In genomic region chr9:3258396-3259300, GRCm38 (mm10) we compare ENCODE assay signal across 8 mouse cellular contexts.
DNase-seq lines count a peak whose midpoint lies in the region; ATAC-seq and TF ChIP-seq lines count a peak whose summit lies in the region.

No protein-coding gene starts in this region.

- DNase-seq in cerebellum, adult 9-11 months, result no peak
- DNase-seq in adipocyte (ENCODE audit: low spot score), result peak; percentile 100
- DNase-seq in kidney, postnatal 0 days (ENCODE audit: low spot score), result peak; percentile 97
- peak; percentile 96 for DNase-seq in lung, embryonic 14.5 days
- peak; percentile 69 for DNase-seq in ovary, postnatal 14 days (ENCODE audit: low spot score)

- H3K4me3 ChIP-seq in embryonic facial prominence, embryonic 13.5 days, result no peak overlapping the region
- H3K4me3 ChIP-seq in heart, embryonic 14.5 days (ENCODE audit: control insufficient read depth in 1 of 2, insufficient read depth in 1 of 2, low read depth in 1 of 2, low read length in 2 of 2), result no peak overlapping the region
- H3K4me3 ChIP-seq in kidney, postnatal 0 days (replicated peaks; ENCODE audit: low read depth, low read length), result no peak overlapping the region
- no peak overlapping the region for H3K4me3 ChIP-seq in lung, embryonic 14.5 days (ENCODE audit: low read depth, low read length)

- H3K4me2 ChIP-seq in embryonic facial prominence, embryonic 13.5 days, result no peak overlapping the region
- H3K4me2 ChIP-seq in heart, embryonic 14.5 days (ENCODE audit: low read length), result no peak overlapping the region
- H3K4me2 ChIP-seq in kidney, postnatal 0 days (ENCODE audit: low read length), result no peak overlapping the region
- H3K4me2 ChIP-seq in lung, embryonic 14.5 days, result no peak overlapping the region

- 61% methylated on average over 10 of the region's 10 CpGs for WGBS in embryonic facial prominence, embryonic 13.5 days
- 55% methylated on average over 10 of the region's 10 CpGs for WGBS in heart, embryonic 14.5 days
- WGBS in kidney, postnatal 0 days, result 68% methylated on average over 10 of the region's 10 CpGs
- 61% methylated on average over 10 of the region's 10 CpGs for WGBS in lung, embryonic 14.5 days

- no peaks in the 10 kb centered on the region for H3K36me3 ChIP-seq in embryonic facial prominence, embryonic 13.5 days
- no peaks in the 10 kb centered on the region for H3K36me3 ChIP-seq in heart, embryonic 14.5 days (ENCODE audit: control insufficient read depth, insufficient read depth, low read length)
- no peaks in the 10 kb centered on the region for H3K36me3 ChIP-seq in kidney, postnatal 0 days (ENCODE audit: insufficient read depth, low read length)
- H3K36me3 ChIP-seq in lung, embryonic 14.5 days (ENCODE audit: insufficient read depth), result no peaks in the 10 kb centered on the region

- H3K4me1 ChIP-seq in embryonic facial prominence, embryonic 13.5 days, result no peaks in the 10 kb centered on the region
- no peaks in the 10 kb centered on the region for H3K4me1 ChIP-seq in heart, embryonic 14.5 days (ENCODE audit: control insufficient read depth in 2 of 2, insufficient read depth in 2 of 2, low read length in 2 of 2)
- H3K4me1 ChIP-seq in kidney, postnatal 0 days (replicated peaks; ENCODE audit: insufficient read depth, low read length), result no peaks in the 10 kb centered on the region
- no peaks in the 10 kb centered on the region for H3K4me1 ChIP-seq in lung, embryonic 14.5 days (ENCODE audit: insufficient read depth)

- no peak overlapping the region for H3K27ac ChIP-seq in embryonic facial prominence, embryonic 13.5 days
- H3K27ac ChIP-seq in heart, embryonic 14.5 days (replicated peaks in 1 of 2; ENCODE audit: control insufficient read depth in 1 of 2, insufficient read depth in 1 of 2, low read depth in 2 of 2, low read length in 2 of 2), result no peak overlapping the region
- no peak overlapping the region for H3K27ac ChIP-seq in kidney, postnatal 0 days
- H3K27ac ChIP-seq in lung, embryonic 14.5 days (ENCODE audit: low read depth), result no peak overlapping the region

- no peak overlapping the region for H3K9ac ChIP-seq in embryonic facial prominence, embryonic 13.5 days
- H3K9ac ChIP-seq in heart, embryonic 14.5 days (ENCODE audit: low read length), result no peak overlapping the region
- H3K9ac ChIP-seq in kidney, postnatal 0 days (ENCODE audit: low read depth, low read length), result no peak overlapping the region
- H3K9ac ChIP-seq in lung, embryonic 14.5 days, result no peak overlapping the region

- peak; percentile 99 for ATAC-seq in cerebellum, adult (ENCODE audit: insufficient number of reproducible peaks, low FRiP score, low TSS enrichment)
- ATAC-seq in embryonic facial prominence, embryonic 13.5 days (ENCODE audit: insufficient number of reproducible peaks, insufficient read depth, low FRiP score, low TSS enrichment, low read depth), result peak; percentile 100
- ATAC-seq in heart, embryonic 14.5 days (ENCODE audit: insufficient number of reproducible peaks, insufficient read depth, low FRiP score, low read depth), result peak; percentile 100
- ATAC-seq in kidney, postnatal 0 days (replicated peaks; ENCODE audit: low FRiP score, low read depth), result peak; percentile 100
- peak; percentile 100 for ATAC-seq in lung, embryonic 14.5 days (ENCODE audit: insufficient read depth)

- H3K27me3 ChIP-seq in embryonic facial prominence, embryonic 13.5 days, result no peaks in the 10 kb centered on the region
- no peaks in the 10 kb centered on the region for H3K27me3 ChIP-seq in heart, embryonic 14.5 days (ENCODE audit: control insufficient read depth, insufficient read depth, low read length)
- H3K27me3 ChIP-seq in kidney, postnatal 0 days (ENCODE audit: insufficient read depth, low read length), result no peaks in the 10 kb centered on the region
- H3K27me3 ChIP-seq in lung, embryonic 14.5 days (ENCODE audit: insufficient read depth, low read length), result no peaks in the 10 kb centered on the region

- H3K9me3 ChIP-seq in embryonic facial prominence, embryonic 13.5 days, result peaks cover 10% of the 10 kb centered on the region; the same call in 1 of the 2 replicates
- peaks cover 5% of the 10 kb centered on the region; the same call in 1 of the 2 replicates for H3K9me3 ChIP-seq in heart, embryonic 14.5 days (ENCODE audit: control insufficient read depth, low read length)
- H3K9me3 ChIP-seq in kidney, postnatal 0 days (replicated peaks; ENCODE audit: low read length), result no peaks in the 10 kb centered on the region
- H3K9me3 ChIP-seq in lung, embryonic 14.5 days (ENCODE audit: low read depth, low read length), result peaks cover 10% of the 10 kb centered on the region; the same call in 1 of the 2 replicates

- no peak for TF ChIP-seq CTCF in kidney, postnatal 0 days (IDR thresholded peaks at IDR 0.05; ENCODE audit: low read depth)
- no peak for TF ChIP-seq CTCF in lung, embryonic 14.5 days (IDR thresholded peaks at IDR 0.05; ENCODE audit: low read depth)
